ENCODE assay signal across 8 mouse cellular contexts in genomic region chr13:12255911-12256705, GRCm38 (mm10). TPM values are rescaled to one million over a fixed set of nuclear protein-coding genes. Genes with fewer than 3 reads are reported as not detected.
DNase-seq lines count a peak whose midpoint lies in the region; ATAC-seq and TF ChIP-seq lines count a peak whose summit lies in the region.

No protein-coding gene starts in this region.

- peaks cover 19% of the 10 kb centered on the region for H3K4me1 ChIP-seq in heart, embryonic 10.5 days
- peaks cover 8 to 20% of the 10 kb centered on the region in 2 experiments for H3K4me1 ChIP-seq in MEL (ENCODE audit: control insufficient read depth in 1 of 2, insufficient read depth in 2 of 2, low read length in 2 of 2)

- TF ChIP-seq RAD21 in MEL (IDR thresholded peaks at IDR 0.05; ENCODE audit: low read depth, low read length) = no peak

- no peaks in the 10 kb centered on the region for H3K27me3 ChIP-seq in heart, embryonic 10.5 days (ENCODE audit: insufficient read depth, poor library complexity, severe bottlenecking)
- H3K27me3 ChIP-seq in MEL (ENCODE audit: control insufficient read depth in 1 of 2, insufficient read depth in 2 of 2, low read length in 2 of 2) = no peaks in the 10 kb centered on the region

- peak overlapping the region; percentile 99 for H3K9ac ChIP-seq in MEL (ENCODE audit: control insufficient read depth, low read depth, low read length, poor library complexity, severe bottlenecking)

- ATAC-seq in hematopoietic stem cell, adult 5-6 weeks (replicated peaks in 1 of 2; ENCODE audit: insufficient read depth in 1 of 2, low FRiP score in 2 of 2, low TSS enrichment in 1 of 2, low read depth in 1 of 2, poor library complexity in 2 of 2, severe bottlenecking in 2 of 2) = peak; percentile 13 to 39; a peak in 2 of 4 replicates
- ATAC-seq in megakaryocyte progenitor cell, adult 5-6 weeks (replicated peaks; ENCODE audit: poor library complexity) = peak; percentile 25

- peaks cover 12% of the 10 kb centered on the region; the same call in 1 of the 2 replicates for H3K36me3 ChIP-seq in heart, embryonic 10.5 days
- H3K36me3 ChIP-seq in MEL (ENCODE audit: control insufficient read depth in 1 of 2, insufficient read depth in 2 of 2, low read length in 2 of 2) = peaks cover 17 to 34% of the 10 kb centered on the region in 2 experiments

- H3K9me3 ChIP-seq in heart, embryonic 10.5 days = 0 out of 2 replicates have a peak, but pooled peaks cover 3% of the 10 kb centered on the region
- no peaks in the 10 kb centered on the region for H3K9me3 ChIP-seq in MEL (replicated peaks; ENCODE audit: insufficient read depth, low read length)

- 77% methylated on average over 3 of the region's 3 CpGs for WGBS in heart, embryonic 10.5 days

- no peak for TF ChIP-seq POLR2A in MEL (IDR thresholded peaks at IDR 0.05; ENCODE audit: control insufficient read depth in 1 of 2, insufficient read depth in 1 of 2, low read depth in 1 of 2, low read length in 2 of 2, poor library complexity in 1 of 2)

- intact Hi-C loops in heart, postnatal 25 days (cut with DNase I) = no loop called here
- intact Hi-C loops in left cerebral cortex, postnatal 36 days (cut with DNase I) = no loop called here

- no peak for TF ChIP-seq CTCF in MEL (IDR thresholded peaks at IDR 0.05 in 2 of 3, conservative IDR thresholded peaks at IDR 0.05 in 1 of 3; ENCODE audit: control insufficient read depth in 1 of 3, insufficient read depth in 1 of 3, low read depth in 2 of 3, low read length in 3 of 3, poor library complexity in 1 of 3, severe bottlenecking in 1 of 3)

- peak overlapping the region; percentile 81 for H3K4me3 ChIP-seq in heart, embryonic 10.5 days
- H3K4me3 ChIP-seq in MEL (ENCODE audit: control insufficient read depth in 1 of 2, insufficient read depth in 1 of 2, low read depth in 2 of 2, low read length in 2 of 2) = peak overlapping the region; percentile 72 to 97

- peaks cover 45% of the 10 kb centered on the region for H3K79me2 ChIP-seq in MEL (ENCODE audit: control insufficient read depth, insufficient read depth, low read length, poor library complexity)

- peak in 1 of 2 experiments; percentile 23; a peak in 1 of 4 replicates for TF ChIP-seq EP300 in MEL (IDR thresholded peaks at IDR 0.05; ENCODE audit: low read depth in 1 of 2, low read length in 2 of 2)

- no peak overlapping the region for H3K27ac ChIP-seq in heart, embryonic 10.5 days
- peak overlapping the region; percentile 57; the same call in 1 of the 2 replicates for H3K27ac ChIP-seq in MEL (ENCODE audit: control insufficient read depth, low read depth, low read length)

- DNase-seq in heart, embryonic 10.5 days (ENCODE audit: low spot score) = no peak
- DNase-seq in heart, postnatal 25 days (ENCODE audit: low spot score) = no peak
- peak; percentile 68 for DNase-seq in MEL (ENCODE audit: low read depth, low spot score)
- DNase-seq in cerebellum, adult 11 months = no peak
- no peak for DNase-seq in layer of hippocampus, adult 18-20 months (ENCODE audit: low spot score in 2 of 2)
- DNase-seq in left cerebral cortex, postnatal 36 days (ENCODE audit: low spot score in 2 of 2) = no peak

TF ChIP-seq in MEL, 35 proteins besides CTCF, POLR2A, EP300 and RAD21:
- TF ChIP-seq POLR2AphosphoS2 (IDR thresholded peaks at IDR 0.05; ENCODE audit: low read length) (no peak), GATA1 (IDR thresholded peaks at IDR 0.05; ENCODE audit: low read depth, low read length) (no peak), ETS1 (IDR thresholded peaks at IDR 0.05; ENCODE audit: low read depth, low read length) (peak; percentile 44; the same call in 1 of the 2 replicates), MEF2A (IDR thresholded peaks at IDR 0.05; ENCODE audit: extremely low read depth, insufficient replicate concordance, low read depth, low read length, poor library complexity, severe bottlenecking) (no peak), RCOR1 (IDR thresholded peaks at IDR 0.05; ENCODE audit: low read depth, low read length) (no peak), MXI1 (IDR thresholded peaks at IDR 0.05; ENCODE audit: low read depth, low read length) (0 out of 2 replicates have a peak, but pooled peaks have one; percentile 22), SIN3A (IDR thresholded peaks at IDR 0.05; ENCODE audit: low read length) (0 out of 2 replicates have a peak, but pooled peaks have one; percentile 32), USF1 (IDR thresholded peaks at IDR 0.05; ENCODE audit: low read depth, low read length) (no peak), MYC (IDR thresholded peaks at IDR 0.05; ENCODE audit: low read depth, low read length) (no peak), E2F4 (IDR thresholded peaks at IDR 0.05; ENCODE audit: borderline replicate concordance, low read depth, low read length) (0 out of 2 replicates have a peak, but pooled peaks have one; percentile 36), KAT2A (conservative IDR thresholded peaks at IDR 0.05; ENCODE audit: low read depth, low read length) (no peak), MAX (IDR thresholded peaks at IDR 0.05; ENCODE audit: low read length) (no peak), JUND (IDR thresholded peaks at IDR 0.05; ENCODE audit: low read depth, low read length) (no peak), MAFK (IDR thresholded peaks at IDR 0.05; ENCODE audit: borderline replicate concordance, low read depth, low read length) (peak; percentile 71), TCF12 (IDR thresholded peaks at IDR 0.05; ENCODE audit: low read depth, low read length) (no peak), ZNF384 (IDR thresholded peaks at IDR 0.05; ENCODE audit: low read depth, low read length) (0 out of 2 replicates have a peak, but pooled peaks have one; percentile 18)

RNA-seq across cellular contexts. Expression of gene Mtr, which starts 1.8 kb away (rescaled TPM):
- 16.5 and 20.9 TPM in 2 replicates for polyA plus RNA-seq in heart, embryonic 10.5 days (2016; fragmentation: Nextera tagmentation; extraction: Ambion mirVana)
- 10 to 100 TPM; 87.6 to 93.6 TPM for total RNA-seq in heart, postnatal 25 days (2021)
- 25.5 and 25.6 TPM in 2 replicates for total RNA-seq in MEL (2012; rRNA removed)
- polyA plus RNA-seq in MEL (2012; ENCODE audit: insufficient read depth in 1 of 2, insufficient read length in 2 of 2, low read depth in 1 of 2, low replicate concordance in 2 of 2, missing spikeins in 1 of 2) = 10 to 100 TPM; 32.2 to 53.0 TPM
- total RNA-seq in hematopoietic stem cell, adult 5-6 weeks (2017) = 41.3 and 41.6 TPM in 2 replicates
- total RNA-seq in megakaryocyte progenitor cell, adult 5-6 weeks (2015) = 23.8 and 24.4 TPM in 2 replicates
- 36.5 and 42.5 TPM in 2 replicates for total RNA-seq in megakaryocyte progenitor cell, adult 5-6 weeks (2017)
- 10 to 100 TPM; 18.3 to 18.7 TPM for total RNA-seq in layer of hippocampus, adult 18-20 months (2021)
- total RNA-seq in left cerebral cortex, postnatal 36 days (2021) = 10 to 100 TPM; 13.5 to 18.8 TPM
